Mouse (Mus musculus) heart, embryonic 11.5 days (tissue): ENCODE results near the gene Trak1. TPM values are rescaled to one million over a fixed set of nuclear protein-coding genes. Genes with fewer than 3 reads are reported as not detected.
A peak's percentile ranks its signal among the peaks of the same experiment; 100 is the strongest.

Source experiments
- ATAC-seq: fragments of 200-750 bp; cut with Nextera tagmentation; replicated peaks from 2 replicates; pipeline ENCODE4 v1.8.0; 2017; ENCODE audit warnings: moderate library complexity; ENCODE audit not compliant: insufficient number of reproducible peaks, low FRiP score, low TSS enrichment
- H3K27ac ChIP-seq: fragments of 300-500 bp; sonication (generic); 2 replicates; pipeline ENCODE4 v1.5.1; 2014; ENCODE audit warnings: mild to moderate bottlenecking, low read depth, low read length
- H3K27me3 ChIP-seq: fragments of 300-500 bp; sonication (generic); 2 replicates; pipeline ENCODE4 v1.6.1; 2014; ENCODE audit warnings: mild to moderate bottlenecking, low read length, mixed read lengths; ENCODE audit not compliant: control insufficient read depth, insufficient read depth
- H3K36me3 ChIP-seq: fragments of 300-500 bp; sonication (generic); 2 replicates; pipeline ENCODE4 v1.6.1; 2014; ENCODE audit warnings: mild to moderate bottlenecking, low read length, moderate library complexity, mixed read lengths; ENCODE audit not compliant: control insufficient read depth, insufficient read depth
- H3K4me1 ChIP-seq: fragments of 300-500 bp; sonication (generic); 2 replicates; pipeline ENCODE4 v1.6.1; 2014; ENCODE audit warnings: low read length; ENCODE audit not compliant: control insufficient read depth, insufficient read depth
- H3K4me2 ChIP-seq: fragments of 300-500 bp; sonication (generic); 2 replicates; pipeline ENCODE4 v1.6.1; 2014; ENCODE audit warnings: mild to moderate bottlenecking, moderate library complexity
- H3K4me3 ChIP-seq: fragments of 300-500 bp; sonication (generic); 2 replicates; pipeline ENCODE4 v1.5.1; 2014; ENCODE audit warnings: low read depth, low read length
- H3K9ac ChIP-seq: fragments of 300-500 bp; sonication (generic); 2 replicates; pipeline ENCODE4 v1.6.1; 2014; ENCODE audit warnings: mild to moderate bottlenecking, low read depth, low read length, moderate library complexity
- H3K9me3 ChIP-seq: fragments of 300-500 bp; sonication (generic); replicated peaks from 2 replicates; pipeline ENCODE4 v1.6.1; 2016; ENCODE audit warnings: low read length; ENCODE audit not compliant: control insufficient read depth
- WGBS: fragments of 180-500 bp; shearing (Covaris S2); extraction: QIAGEN DNeasy Blood & Tissue Kit; methylation state at CpG from one replicate; pipeline ENCODE4 v1.1.7; 2014; ENCODE audit not compliant: insufficient replicate concordance; 5-methylcytosine and 5-hydroxymethylcytosine counted together
- polyA plus RNA-seq: library from polyadenylated mRNA; unstranded; fragments of >200 nt; fragmentation: Nextera tagmentation; extraction: Ambion mirVana; gene quantifications from 2 replicates; pipeline ENCODE4 v1.2.1, GENCODE M21; 2014

Gene Trak1
- polyA plus RNA-seq, 1 experiment from 2014 or later: 21.3 TPM

GRCm38 (mm10) chr9:121342510-121343110, 45.3 kb downstream of the Trak1 start:
- Histone ChIP-seq H3K9ac (no peak overlapping the region), H3K4me3 (no peak overlapping the region), H3K4me2 (no peak overlapping the region), H3K36me3 (no peaks in the 10 kb centered on the region), H3K27me3 (no peaks in the 10 kb centered on the region), H3K4me1 (peaks cover 25% of the 10 kb centered on the region), H3K27ac (no peak overlapping the region), H3K9me3 (no peaks in the 10 kb centered on the region)
- ATAC-seq: no peak
- WGBS: 85% methylated on average over 5 of the region's 5 CpGs

DNA sequence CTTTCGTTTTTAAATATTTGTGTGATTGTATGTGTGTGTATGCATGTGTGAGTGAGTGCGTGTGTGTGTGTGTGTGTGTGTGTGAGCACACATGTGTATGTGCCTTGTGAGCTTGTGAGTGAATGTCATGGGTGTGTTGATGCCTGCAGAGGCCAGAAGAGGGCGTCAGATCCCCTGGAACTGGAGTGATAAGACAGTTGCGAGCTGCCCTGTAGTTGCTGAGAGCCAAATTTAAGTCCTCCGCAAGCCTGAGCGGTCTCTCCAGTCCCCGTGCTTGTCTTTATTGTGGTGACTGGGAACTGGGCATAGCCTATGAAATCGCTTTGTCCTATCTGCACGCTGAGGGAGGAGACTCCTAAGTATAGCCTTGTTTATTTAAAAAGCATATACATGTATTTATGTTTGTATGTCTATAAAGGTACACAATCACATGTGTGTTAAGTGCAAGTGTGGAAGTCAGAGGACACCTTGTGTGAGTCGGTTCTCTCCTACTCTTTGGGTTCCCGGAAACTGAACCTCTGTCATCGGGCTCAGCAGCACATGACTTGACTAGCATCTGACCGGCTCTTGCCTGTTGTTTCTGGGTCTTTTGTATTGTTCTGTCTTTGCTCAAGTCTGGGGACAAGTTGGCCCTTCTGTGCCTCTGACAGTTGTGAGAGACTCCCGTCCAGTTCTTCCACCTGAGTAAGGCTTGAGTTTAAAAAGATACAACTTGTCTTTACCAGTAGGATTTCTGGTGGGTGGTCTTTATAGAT, 46.0 kb downstream of the Trak1 start:
- 70% methylated on average over 14 of the region's 14 CpGs for WGBS
- H3K27me3 ChIP-seq: no peaks in the 10 kb centered on the region
- no peak overlapping the region for H3K27ac ChIP-seq
- no peak overlapping the region for H3K4me2 ChIP-seq
- ATAC-seq: no peak
- H3K4me1 ChIP-seq: peaks cover 27% of the 10 kb centered on the region
- H3K9me3 ChIP-seq: no peaks in the 10 kb centered on the region
- no peaks in the 10 kb centered on the region for H3K36me3 ChIP-seq
- H3K9ac ChIP-seq: no peak overlapping the region
- no peak overlapping the region for H3K4me3 ChIP-seq

DNA sequence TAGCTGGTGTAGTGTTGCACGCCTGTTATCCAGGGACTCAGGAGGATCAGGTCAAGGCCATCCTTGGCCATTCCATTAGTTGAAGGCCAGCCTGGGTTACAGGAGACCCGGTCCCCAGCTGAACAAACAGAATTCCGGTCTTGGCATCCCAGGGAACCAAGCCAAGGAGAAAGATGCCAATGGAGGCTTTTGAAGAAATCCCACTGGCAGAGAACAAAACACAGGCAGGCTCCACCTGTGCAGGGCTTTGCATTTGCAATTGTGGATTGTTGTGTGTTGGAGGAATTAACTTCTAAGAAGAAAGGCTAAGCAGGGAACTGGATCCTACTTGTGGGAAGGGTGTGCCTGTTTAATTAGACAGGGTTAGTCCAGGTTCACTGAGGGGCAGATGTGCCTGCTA, 47.0 kb downstream of the Trak1 start:
- 76% methylated on average over 3 of the region's 3 CpGs for WGBS
- H3K27me3 ChIP-seq: no peaks in the 10 kb centered on the region
- no peak overlapping the region for H3K4me2 ChIP-seq
- H3K36me3 ChIP-seq: no peaks in the 10 kb centered on the region
- no peak overlapping the region for H3K9ac ChIP-seq
- H3K4me3 ChIP-seq: no peak overlapping the region
- ATAC-seq: no peak
- H3K9me3 ChIP-seq: no peaks in the 10 kb centered on the region
- H3K27ac ChIP-seq: no peak overlapping the region
- H3K4me1 ChIP-seq: peaks cover 30% of the 10 kb centered on the region

DNA sequence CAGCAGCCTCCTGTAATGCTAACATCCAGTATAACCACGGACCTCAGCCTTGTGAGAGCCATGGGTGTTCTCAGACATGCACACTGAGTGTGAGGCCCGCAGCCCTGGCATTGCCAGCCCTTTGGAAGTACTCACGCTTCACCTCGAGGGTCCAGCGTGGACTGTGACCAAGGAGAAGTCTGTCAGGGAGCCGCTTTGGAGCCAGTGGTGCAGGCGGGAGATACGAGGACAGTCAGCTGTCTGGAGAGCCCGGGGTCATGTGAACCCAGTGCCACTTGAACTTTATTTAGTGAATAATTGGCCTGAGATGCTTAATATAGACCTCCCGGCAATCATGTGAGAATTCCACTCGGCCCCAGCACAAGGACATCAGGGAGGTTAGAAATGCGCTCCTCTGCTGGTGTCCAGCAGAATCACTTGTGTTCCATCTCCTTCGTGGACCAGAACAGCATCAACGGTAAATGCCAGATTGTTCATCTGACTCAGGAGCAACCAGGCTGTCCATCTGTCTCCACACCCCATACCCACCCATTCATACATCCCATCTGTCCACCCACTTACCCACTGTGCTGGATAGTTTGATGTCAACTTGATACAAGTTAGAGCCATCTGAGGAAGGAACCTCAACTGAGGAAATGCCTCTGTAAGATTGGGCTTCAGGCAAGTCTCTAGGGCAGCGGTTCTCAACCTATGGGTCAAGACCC, 48.3 kb downstream of the Trak1 start:
- Histone ChIP-seq H3K36me3 (no peaks in the 10 kb centered on the region), H3K4me1 (peaks cover 35% of the 10 kb centered on the region), H3K9ac (0 out of 2 replicates have a peak overlapping the region, but pooled peaks have one; percentile 10), H3K27ac (peak overlapping the region; percentile 73), H3K9me3 (no peaks in the 10 kb centered on the region), H3K27me3 (no peaks in the 10 kb centered on the region), H3K4me3 (no peak overlapping the region), H3K4me2 (peak overlapping the region; percentile 14; the same call in 1 of the 2 replicates)
- WGBS: 66% methylated on average over 15 of the region's 15 CpGs
- no peak for ATAC-seq

DNA sequence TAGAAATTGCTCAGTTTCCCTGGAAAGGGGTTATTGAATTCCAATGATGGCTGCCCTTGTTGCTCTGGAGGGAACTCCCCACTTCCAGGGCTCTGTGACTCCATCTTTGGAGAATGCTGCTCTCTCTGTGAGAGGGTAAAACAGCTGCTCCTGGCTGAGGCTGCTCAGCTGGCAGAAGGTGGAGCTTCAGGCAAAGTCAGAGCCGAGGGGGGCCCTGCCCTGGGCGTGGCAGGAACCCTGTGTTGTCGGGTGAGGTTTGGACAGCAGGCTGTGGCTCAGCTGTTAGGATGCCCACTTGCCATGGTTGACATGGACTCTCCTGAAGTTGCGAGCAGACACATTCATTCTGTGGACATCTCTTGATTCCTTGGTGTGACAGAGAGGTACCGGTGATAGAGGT, 49.3 kb downstream of the Trak1 start:
- Histone ChIP-seq H3K4me2 (no peak overlapping the region), H3K4me1 (peaks cover 45% of the 10 kb centered on the region), H3K27me3 (no peaks in the 10 kb centered on the region), H3K4me3 (no peak overlapping the region), H3K36me3 (no peaks in the 10 kb centered on the region), H3K9ac (no peak overlapping the region), H3K9me3 (no peaks in the 10 kb centered on the region), H3K27ac (no peak overlapping the region)
- WGBS: 62% methylated on average over 5 of the region's 5 CpGs
- no peak for ATAC-seq

DNA sequence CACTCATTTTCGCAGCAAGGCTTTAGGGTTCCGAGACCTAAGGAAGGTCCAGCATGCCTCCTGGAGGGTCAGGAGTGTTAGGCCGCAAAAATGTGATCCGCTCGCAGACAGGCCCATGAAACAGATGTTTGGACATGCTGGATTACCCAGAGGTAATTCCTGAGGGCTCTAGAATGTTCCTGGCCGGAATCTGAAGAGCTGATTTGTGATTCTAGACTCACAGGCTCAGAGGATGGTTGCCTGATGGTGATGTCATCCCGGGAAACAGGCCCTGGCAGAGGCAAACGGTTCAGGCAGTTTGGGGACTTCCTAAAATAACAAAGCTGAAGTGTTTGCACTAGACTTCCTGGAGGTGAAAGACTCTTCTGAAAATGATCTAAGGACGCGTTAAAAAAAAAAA, 50.7 kb downstream of the Trak1 start:
- Histone ChIP-seq H3K27me3 (no peaks in the 10 kb centered on the region), H3K4me3 (no peak overlapping the region), H3K9me3 (no peaks in the 10 kb centered on the region), H3K4me2 (peak overlapping the region; percentile 25), H3K27ac (peak overlapping the region; percentile 76), H3K36me3 (no peaks in the 10 kb centered on the region), H3K4me1 (peaks cover 46% of the 10 kb centered on the region), H3K9ac (peak overlapping the region; percentile 58; the same call in 1 of the 2 replicates)
- 35% methylated on average over 10 of the region's 10 CpGs for WGBS
- no peak for ATAC-seq

DNA sequence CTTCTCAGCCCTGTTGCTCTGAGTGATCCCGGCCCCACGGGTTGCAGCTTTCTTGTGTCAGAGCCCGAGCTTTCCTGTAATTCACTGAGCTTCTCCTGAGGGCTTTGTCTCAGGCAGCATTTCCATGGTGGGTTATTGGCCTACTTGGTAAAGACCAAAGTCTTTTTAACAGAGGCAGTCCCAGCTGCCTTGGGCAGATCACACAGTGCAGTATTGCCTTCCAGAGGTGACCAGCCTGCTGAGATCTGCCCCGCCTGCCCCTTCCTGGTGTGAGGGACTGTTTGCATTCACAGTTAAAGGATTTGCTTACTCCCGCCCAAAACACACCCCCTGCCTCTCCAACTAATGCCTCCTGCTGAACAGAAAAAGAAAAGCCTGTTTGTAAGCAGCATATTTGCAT, 51.2 kb downstream of the Trak1 start:
- Histone ChIP-seq H3K4me2 (peak overlapping the region; percentile 25), H3K4me3 (no peak overlapping the region)

DNA sequence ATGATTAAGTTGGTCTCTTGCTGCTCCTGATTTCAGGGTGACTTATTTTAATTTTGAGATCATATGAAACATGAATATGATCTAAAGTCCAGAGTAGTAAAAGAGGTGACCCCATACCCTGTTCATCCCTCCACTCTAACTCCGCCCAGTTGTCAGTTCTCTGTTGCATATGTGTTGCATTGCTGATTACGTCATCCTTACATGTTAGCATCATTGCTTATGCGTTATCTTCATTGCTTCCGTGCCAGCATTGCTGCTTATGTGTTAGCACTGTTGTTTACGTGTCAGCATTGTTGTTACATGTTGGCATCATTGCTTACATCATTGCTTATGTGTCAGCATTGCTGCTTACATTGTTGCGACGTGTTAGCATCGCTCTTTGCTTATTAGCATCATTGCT, 51.8 kb downstream of the Trak1 start:
- Histone ChIP-seq H3K9ac (no peak overlapping the region), H3K4me3 (no peak overlapping the region), H3K4me2 (no peak overlapping the region), H3K27ac (no peak overlapping the region), H3K36me3 (no peaks in the 10 kb centered on the region), H3K4me1 (peaks cover 38% of the 10 kb centered on the region), H3K27me3 (no peaks in the 10 kb centered on the region), H3K9me3 (no peaks in the 10 kb centered on the region)
- 83% methylated on average over 8 of the region's 8 CpGs for whole genome bisulfite sequencing
- ATAC-seq: no peak

More for the DNA sequence above, 51.2 kb downstream of the Trak1 start:
- Histone ChIP-seq H3K9ac (peak overlapping the region; percentile 58), H3K36me3 (no peaks in the 10 kb centered on the region), H3K27ac (peak overlapping the region; percentile 76; the same call in 1 of the 2 replicates), H3K27me3 (no peaks in the 10 kb centered on the region), H3K4me1 (peaks cover 42% of the 10 kb centered on the region), H3K9me3 (no peaks in the 10 kb centered on the region)
- no peak for ATAC-seq
- 16% methylated on average over 5 of the region's 5 CpGs for WGBS
